Mouse (Mus musculus) hindbrain, embryonic 12.5 days (tissue): ENCODE measurements around the gene Fbrs. TPM values are rescaled to one million over a fixed set of nuclear protein-coding genes. Genes with fewer than 3 reads are reported as not detected.
"Not testable (repeated sequence)": the region's sequence is repeated elsewhere in the genome, so short reads cannot be mapped to it uniquely, and the experiment has no call there.

ENCODE experiments used
- ATAC-seq: fragments of 200-750 bp; cut with Nextera tagmentation; 2 replicates; pipeline ENCODE4 v1.8.0; 2017; ENCODE audit warnings: moderate TSS enrichment; ENCODE audit not compliant: low FRiP score
- H3K27ac ChIP-seq: fragments of 300-500 bp; sonication (generic); 2 replicates; pipeline ENCODE4 v1.5.1; 2016; ENCODE audit warnings: mild to moderate bottlenecking
- H3K27me3 ChIP-seq: fragments of 300-500 bp; sonication (generic); 2 replicates; pipeline ENCODE4 v1.6.1; 2016; ENCODE audit warnings: mild to moderate bottlenecking
- H3K36me3 ChIP-seq: fragments of 300-500 bp; sonication (generic); 2 replicates; pipeline ENCODE4 v1.6.1; 2016; ENCODE audit warnings: mild to moderate bottlenecking
- H3K4me1 ChIP-seq: fragments of 300-500 bp; sonication (generic); 2 replicates; pipeline ENCODE4 v1.6.1; 2016
- H3K4me2 ChIP-seq: fragments of 300-500 bp; sonication (generic); replicated peaks from 2 replicates; pipeline ENCODE4 v1.6.1; 2016; ENCODE audit warnings: mild to moderate bottlenecking
- H3K4me3 ChIP-seq: fragments of 300-500 bp; sonication (generic); 2 replicates; pipeline ENCODE4 v1.5.1; 2016; ENCODE audit warnings: mild to moderate bottlenecking
- H3K9ac ChIP-seq: fragments of 300-500 bp; sonication (generic); 2 replicates; pipeline ENCODE4 v1.6.1; 2016; ENCODE audit warnings: mild to moderate bottlenecking, moderate library complexity
- H3K9me3 ChIP-seq: fragments of 300-500 bp; sonication (generic); replicated peaks from 2 replicates; pipeline ENCODE4 v1.6.1; 2016; ENCODE audit warnings: mild to moderate bottlenecking
- WGBS: fragments of 180-500 bp; shearing (Covaris S2); methylation state at CpG from one replicate; pipeline ENCODE4 v1.1.7; 2016; 5-methylcytosine and 5-hydroxymethylcytosine counted together
- polyA plus RNA-seq: library from polyadenylated mRNA; unstranded; fragments of >200 nt; fragmentation: Nextera tagmentation; extraction: Ambion mirVana; gene quantifications from 2 replicates; pipeline ENCODE4 v1.2.1, GENCODE M21; 2016

The Fbrs gene
- polyA plus RNA-seq, result 14.4 and 15.6 TPM in 2 replicates

DNA sequence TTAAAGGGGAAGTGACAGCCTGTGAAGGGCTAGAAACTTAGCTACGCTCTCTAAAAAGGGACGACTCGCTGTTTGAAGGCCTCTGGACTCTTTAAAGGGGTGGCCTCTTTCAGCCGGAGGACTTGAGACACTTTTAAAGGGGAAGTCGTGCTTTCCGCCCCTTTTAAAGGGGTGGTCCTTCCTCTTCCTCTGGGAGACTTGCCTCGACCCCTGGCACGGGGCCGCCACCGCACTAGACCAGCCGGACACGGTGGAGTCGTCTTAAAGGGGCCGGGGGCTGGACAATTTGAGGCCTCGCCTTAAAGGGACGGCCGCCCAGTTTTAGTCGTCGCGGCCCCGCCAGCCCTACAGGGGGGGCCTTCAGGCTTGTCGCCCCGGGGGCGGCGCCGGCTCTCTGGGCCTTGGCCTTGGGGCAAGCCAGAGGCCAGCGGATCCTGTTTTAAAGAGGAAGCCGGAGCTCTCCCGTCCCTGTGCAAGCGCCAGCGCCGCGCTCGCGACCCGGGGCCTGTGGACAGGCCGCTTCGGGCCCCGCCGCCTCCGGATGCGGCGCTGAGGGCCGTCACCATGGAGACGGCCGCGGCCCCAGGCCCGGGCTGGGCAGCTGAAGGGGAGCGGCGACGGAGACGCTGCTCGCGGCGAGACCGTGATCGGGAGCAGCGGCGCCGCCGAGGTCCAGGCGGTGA is at the start of gene Fbrs:
TSS of gene Fbrs (plus strand) at position 565 of the 683 bp plus-strand sequence.
- peak within 1 kb of the TSS; percentile 100 for H3K4me2 ChIP-seq

GRCm38 (mm10) chr7:127435206-127435605 is 43.8 kb upstream of the Fbrs start:
- Histone ChIP-seq H3K27ac (no peak overlapping the region), H3K27me3 (no peaks in the 10 kb centered on the region), H3K9ac (no peak overlapping the region), H3K4me1 (no peaks in the 10 kb centered on the region), H3K4me3 (no peak overlapping the region), H3K4me2 (no peak overlapping the region), H3K36me3 (no peaks in the 10 kb centered on the region), H3K9me3 (peaks cover 9% of the 10 kb centered on the region; the same call in 1 of the 2 replicates)
- WGBS, result 91% methylated on average over 4 of the region's 4 CpGs
- no peak for ATAC-seq

More for the DNA sequence above, at the start of gene Fbrs:
- H3K9ac ChIP-seq, result peak within 1 kb of the TSS; percentile 99
- H3K9me3 ChIP-seq, result no peaks in the 10 kb centered on the region
- H3K4me1 ChIP-seq, result peaks cover 28% of the 10 kb centered on the region
- no peaks in the 10 kb centered on the region for H3K27me3 ChIP-seq
- peak within 1 kb of the TSS; percentile 97 for H3K27ac ChIP-seq
- ATAC-seq, result peak; percentile 82
- under 1% methylated on average over 61 of the region's 62 CpGs for WGBS
- H3K36me3 ChIP-seq, result peaks cover 58% of the 10 kb centered on the region
- peak within 1 kb of the TSS; percentile 99 for H3K4me3 ChIP-seq

DNA sequence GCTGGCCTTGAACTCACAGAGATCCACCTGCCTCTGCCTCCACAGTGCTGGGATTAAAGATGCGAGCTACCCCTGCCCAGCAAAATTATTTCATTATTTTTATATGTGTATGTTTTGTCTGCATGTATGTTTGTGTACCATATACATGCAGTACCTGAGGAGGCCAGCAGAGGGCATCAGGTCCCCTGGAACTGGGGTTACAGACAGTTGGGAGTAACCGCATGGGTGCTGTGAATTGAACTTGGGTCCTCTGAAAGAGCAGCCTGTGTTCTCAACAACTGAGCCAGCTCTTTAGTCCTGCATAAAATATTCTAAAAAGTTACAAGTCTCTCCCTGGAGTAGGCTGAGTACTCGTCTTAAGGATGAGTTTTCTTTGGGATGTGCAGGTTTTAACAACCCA is 41.3 kb upstream of the Fbrs start:
- Histone ChIP-seq H3K4me1 (no peaks in the 10 kb centered on the region), H3K27ac (no peak overlapping the region), H3K36me3 (peaks cover 12% of the 10 kb centered on the region), H3K9me3 (peaks cover 9% of the 10 kb centered on the region; the same call in 1 of the 2 replicates), H3K4me3 (no peak overlapping the region), H3K27me3 (no peaks in the 10 kb centered on the region), H3K9ac (no peak overlapping the region), H3K4me2 (no peak overlapping the region)
- no peak for ATAC-seq
- WGBS, result 85% methylated on average over 3 of the region's 3 CpGs

DNA sequence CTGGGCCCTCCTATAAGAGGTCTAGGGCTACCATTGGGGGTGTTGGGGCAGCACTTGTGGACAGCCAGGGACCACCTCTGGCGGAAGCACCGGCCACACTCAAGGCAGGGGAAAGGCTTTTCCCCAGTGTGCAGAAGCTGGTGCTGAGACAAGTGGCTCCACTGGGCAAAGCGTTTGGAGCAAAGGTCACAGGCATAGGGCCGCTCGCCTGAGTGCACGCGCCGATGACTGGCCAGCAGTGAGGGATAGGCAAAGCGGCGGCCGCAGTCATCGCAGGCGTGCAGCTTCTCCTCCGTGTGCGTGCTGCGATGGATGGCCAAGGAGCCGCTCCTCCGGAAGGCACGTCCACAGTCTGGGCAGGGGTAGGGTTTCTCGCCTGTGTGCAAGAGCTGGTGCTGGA is 35.0 kb upstream of the Fbrs start:
- Histone ChIP-seq H3K4me3 (no peak overlapping the region), H3K4me2 (no peak overlapping the region), H3K9me3 (no peaks in the 10 kb centered on the region), H3K4me1 (peaks cover 6% of the 10 kb centered on the region), H3K36me3 (peaks cover 44% of the 10 kb centered on the region), H3K27me3 (no peaks in the 10 kb centered on the region), H3K9ac (no peak overlapping the region), H3K27ac (no peak overlapping the region)
- ATAC-seq, result no peak
- WGBS, result 86% methylated on average over 20 of the region's 20 CpGs

GRCm38 (mm10) chr7:127448521-127449300 is 30.3 kb upstream of the Fbrs start, which contains the start of gene Zfp689:
Gene Zfp689 (minus strand): TSS chr7:127449158.
- peak; percentile 89 for ATAC-seq
- Histone ChIP-seq H3K9ac (peak within 1 kb of the TSS; percentile 93), H3K9me3 (no peaks in the 10 kb centered on the region), H3K4me3 (peak within 1 kb of the TSS; percentile 87), H3K36me3 (peaks cover 29% of the 10 kb centered on the region), H3K27me3 (no peaks in the 10 kb centered on the region), H3K4me1 (peaks cover 37% of the 10 kb centered on the region), H3K4me2 (peak within 1 kb of the TSS; percentile 75), H3K27ac (peak within 1 kb of the TSS; percentile 97)
- WGBS, result under 1% methylated on average over 54 of the region's 54 CpGs

DNA sequence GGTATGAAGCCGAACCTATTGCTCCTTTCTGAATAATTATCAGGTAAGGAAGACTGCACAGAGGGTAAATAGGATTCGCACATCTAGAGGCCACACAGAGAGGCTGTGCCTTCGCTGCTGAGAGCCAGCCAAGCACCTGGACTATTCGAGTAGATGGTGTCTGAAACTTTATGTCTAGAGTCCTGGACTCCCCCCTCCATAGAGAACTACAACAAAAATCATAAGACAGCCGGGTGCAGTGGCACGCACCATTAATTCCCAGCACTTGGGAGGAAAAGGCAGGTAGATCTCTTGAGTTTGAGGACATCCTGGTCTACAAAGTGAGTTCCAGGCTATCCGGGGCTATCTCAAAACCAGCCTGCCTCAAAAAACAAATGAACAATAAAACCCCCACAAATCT is 29.0 kb upstream of the Fbrs start:
- peak overlapping the region; percentile 74; the same call in 1 of the 2 replicates for H3K27ac ChIP-seq
- peak overlapping the region; percentile 87 for H3K4me3 ChIP-seq
- peaks cover 37% of the 10 kb centered on the region for H3K4me1 ChIP-seq
- H3K36me3 ChIP-seq, result peaks cover 23% of the 10 kb centered on the region
- no peaks in the 10 kb centered on the region for H3K27me3 ChIP-seq
- no peak for ATAC-seq
- 90% methylated on average over 7 of the region's 7 CpGs for WGBS
- peak overlapping the region; percentile 72 for H3K4me2 ChIP-seq
- H3K9ac ChIP-seq, result peak overlapping the region; percentile 62
- H3K9me3 ChIP-seq, result no peaks in the 10 kb centered on the region

DNA sequence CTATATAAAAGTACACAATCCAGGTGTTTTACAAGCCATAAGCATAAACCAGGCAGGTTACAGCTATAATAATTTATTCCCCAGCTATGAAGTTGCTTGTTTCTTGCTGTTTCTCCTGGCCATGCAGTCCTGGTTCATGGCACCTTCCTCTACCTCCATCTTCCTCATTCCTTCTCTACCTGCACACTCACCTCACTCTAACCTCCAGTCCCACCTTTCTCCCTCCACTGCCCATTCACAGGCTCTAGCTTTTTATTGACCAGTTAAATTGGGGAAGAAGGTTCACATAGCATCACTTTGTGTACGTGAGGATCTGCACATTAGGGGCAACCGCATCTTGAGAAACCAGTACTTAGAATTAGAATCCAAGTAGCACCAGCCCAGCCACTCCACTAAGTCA is 25.9 kb upstream of the Fbrs start:
- no peaks in the 10 kb centered on the region for H3K9me3 ChIP-seq
- no peak overlapping the region for H3K9ac ChIP-seq
- ATAC-seq, result no peak
- H3K36me3 ChIP-seq, result peaks cover 32% of the 10 kb centered on the region
- H3K4me2 ChIP-seq, result no peak overlapping the region
- peaks cover 31% of the 10 kb centered on the region for H3K4me1 ChIP-seq
- no peak overlapping the region for H3K27ac ChIP-seq
- no peaks in the 10 kb centered on the region for H3K27me3 ChIP-seq
- WGBS, result 95% methylated on average over 2 of the region's 2 CpGs
- no peak overlapping the region for H3K4me3 ChIP-seq

GRCm38 (mm10) chr7:127454905-127455304 is 24.1 kb upstream of the Fbrs start:
- Histone ChIP-seq H3K36me3 (peaks cover 38% of the 10 kb centered on the region), H3K27ac (no peak overlapping the region), H3K9ac (no peak overlapping the region), H3K4me3 (no peak overlapping the region), H3K4me2 (no peak overlapping the region), H3K4me1 (peaks cover 27% of the 10 kb centered on the region), H3K9me3 (no peaks in the 10 kb centered on the region), H3K27me3 (no peaks in the 10 kb centered on the region)
- ATAC-seq, result no peak
- 92% methylated on average over 7 of the region's 7 CpGs for WGBS

DNA sequence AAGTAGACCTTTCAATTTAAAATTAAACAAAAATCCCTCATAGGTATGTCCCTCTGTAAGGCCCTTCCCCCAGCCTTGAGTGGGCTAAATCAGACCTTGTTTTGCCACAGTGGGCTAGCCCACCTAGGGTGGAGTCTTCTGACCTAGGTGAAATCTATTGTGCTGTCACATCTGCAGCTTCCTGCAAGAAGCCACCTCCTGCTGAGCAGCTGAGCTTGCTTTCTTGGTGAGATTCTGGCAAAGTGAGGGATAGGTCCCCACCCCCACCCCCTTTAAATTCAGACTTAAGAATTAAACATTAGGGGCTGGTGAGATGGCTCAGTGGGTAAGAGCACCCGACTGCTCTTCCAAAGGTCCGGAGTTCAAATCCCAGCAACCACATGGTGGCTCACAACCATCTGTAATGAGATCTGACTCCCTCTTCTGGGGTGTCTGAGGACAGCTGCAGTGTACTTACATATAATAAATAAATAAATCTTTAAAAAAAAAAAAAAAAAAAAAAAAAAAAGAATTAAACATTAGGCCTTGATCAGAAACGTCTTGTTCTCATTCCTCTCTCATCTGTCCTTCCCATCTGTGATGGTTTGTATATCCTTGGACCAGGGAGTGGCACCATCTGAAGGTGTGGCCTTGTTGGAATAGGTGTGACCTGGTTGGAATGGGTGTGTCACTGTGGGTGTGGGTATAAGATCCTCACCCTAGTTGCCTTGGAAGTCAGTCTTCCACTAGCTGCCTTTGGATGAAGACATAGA is 20.5 kb upstream of the Fbrs start:
- not testable (repeated sequence) for H3K9ac ChIP-seq, H3K4me1 ChIP-seq, H3K4me2 ChIP-seq, H3K27me3 ChIP-seq, H3K4me3 ChIP-seq, H3K9me3 ChIP-seq, H3K27ac ChIP-seq, ATAC-seq
- peaks cover 57% of the 10 kb centered on the region for H3K36me3 ChIP-seq
- WGBS, result 88% methylated on average over 3 of the region's 3 CpGs

- ATAC-seq, H3K9ac ChIP-seq, H3K4me2 ChIP-seq, H3K4me3 ChIP-seq, H3K4me1 ChIP-seq, H3K27me3 ChIP-seq, H3K27ac ChIP-seq, H3K9me3 ChIP-seq: not testable (repeated sequence)
- over 99% methylated on average over 8 of the region's 8 CpGs for WGBS
- peaks cover 54% of the 10 kb centered on the region for H3K36me3 ChIP-seq
Measured at GRCm38 (mm10) chr7:127459311-127459710, 19.7 kb upstream of the Fbrs start, which contains the start of gene Prr14. Gene Prr14 (plus strand): TSS chr7:127459611.

DNA sequence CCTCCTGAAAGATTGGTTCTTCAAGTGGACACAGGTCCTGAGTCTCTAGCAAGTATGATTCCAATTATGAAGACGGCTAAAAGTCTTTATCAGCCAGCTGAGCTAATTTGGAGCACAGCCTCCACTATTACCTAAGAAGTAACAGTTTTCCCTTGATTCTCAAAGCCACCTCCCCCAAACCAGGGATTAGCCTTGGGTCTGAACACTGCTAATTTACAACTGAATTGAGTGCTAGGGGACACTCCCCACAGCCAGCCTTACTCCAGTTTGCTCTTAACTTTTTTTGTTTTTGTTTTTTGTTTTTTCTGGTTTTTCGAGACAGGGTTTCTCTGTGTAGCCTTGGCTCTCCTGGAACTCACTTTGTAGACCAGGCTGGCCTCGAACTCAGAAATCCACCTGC is 13.8 kb upstream of the Fbrs start:
- Histone ChIP-seq H3K27me3 (no peaks in the 10 kb centered on the region), H3K36me3 (peaks cover 43% of the 10 kb centered on the region), H3K9ac (no peak overlapping the region), H3K9me3 (no peaks in the 10 kb centered on the region), H3K4me3 (no peak overlapping the region), H3K4me1 (peaks cover 7% of the 10 kb centered on the region), H3K27ac (no peak overlapping the region), H3K4me2 (no peak overlapping the region)
- no peak for ATAC-seq
- 93% methylated on average over 3 of the region's 3 CpGs for WGBS

DNA sequence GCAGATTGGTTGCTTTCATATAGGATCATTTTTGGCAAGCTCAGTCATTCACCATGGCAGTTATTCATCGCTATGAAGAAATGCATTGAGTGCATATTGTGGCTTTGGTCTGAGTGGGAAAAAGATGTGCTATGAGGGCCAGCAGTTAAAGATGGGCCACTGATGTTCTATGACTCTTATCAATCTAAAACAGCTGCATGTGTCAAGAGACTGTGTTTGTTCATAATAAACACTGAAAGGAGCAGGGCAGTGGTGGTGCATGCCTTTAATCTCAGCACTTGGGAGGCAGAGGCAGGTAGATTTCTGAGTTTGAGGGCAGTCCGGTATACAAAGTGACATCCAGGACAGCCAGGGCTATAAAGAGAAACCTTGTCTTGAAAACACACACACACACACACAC is 13.3 kb upstream of the Fbrs start:
- H3K9me3 ChIP-seq, ATAC-seq, H3K4me2 ChIP-seq, H3K9ac ChIP-seq, H3K4me1 ChIP-seq, H3K4me3 ChIP-seq, H3K27me3 ChIP-seq, H3K27ac ChIP-seq: not testable (repeated sequence)
- H3K36me3 ChIP-seq, result peaks cover 38% of the 10 kb centered on the region
- 100% methylated on average over 2 of the region's 2 CpGs for WGBS
